Mouse (Mus musculus) neural tube, embryonic 12.5 days (tissue): ENCODE data around the gene Mief2. TPM values are rescaled to one million over a fixed set of nuclear protein-coding genes. Genes with fewer than 3 reads are reported as not detected.

Source experiments
- ATAC-seq: fragments of 200-750 bp; cut with Nextera tagmentation; 2 replicates; pipeline ENCODE4 v1.8.0; 2017; ENCODE audit warnings: low read depth, mild to moderate bottlenecking, moderate TSS enrichment, moderate library complexity; ENCODE audit not compliant: low FRiP score
- H3K27ac ChIP-seq: fragments of 300-500 bp; sonication (generic); 2 replicates; pipeline ENCODE4 v1.5.1; 2016
- H3K27me3 ChIP-seq: fragments of 300-500 bp; sonication (generic); replicated peaks from 2 replicates; pipeline ENCODE4 v1.6.1; 2016; ENCODE audit warnings: mild to moderate bottlenecking
- H3K36me3 ChIP-seq: fragments of 300-500 bp; sonication (generic); 2 replicates; pipeline ENCODE4 v1.6.1; 2016; ENCODE audit warnings: mild to moderate bottlenecking
- H3K4me1 ChIP-seq: fragments of 300-500 bp; sonication (generic); 2 replicates; pipeline ENCODE4 v1.6.1; 2016
- H3K4me2 ChIP-seq: fragments of 300-500 bp; sonication (generic); replicated peaks from 2 replicates; pipeline ENCODE4 v1.6.1; 2016; ENCODE audit warnings: mild to moderate bottlenecking
- H3K4me3 ChIP-seq: fragments of 300-500 bp; sonication (generic); 2 replicates; pipeline ENCODE4 v1.5.1; 2016
- H3K9ac ChIP-seq: fragments of 300-500 bp; sonication (generic); 2 replicates; pipeline ENCODE4 v1.6.1; 2016; ENCODE audit warnings: mild to moderate bottlenecking
- H3K9me3 ChIP-seq: fragments of 300-500 bp; sonication (generic); 2 replicates; pipeline ENCODE4 v1.6.1; 2016; ENCODE audit warnings: mild to moderate bottlenecking
- WGBS: fragments of 180-500 bp; shearing (Covaris S2); methylation state at CpG from one replicate; pipeline ENCODE4 v1.1.7; 2016; 5-methylcytosine and 5-hydroxymethylcytosine counted together
- polyA plus RNA-seq: library from polyadenylated mRNA; unstranded; fragments of >200 nt; fragmentation: Nextera tagmentation; extraction: Ambion mirVana; gene quantifications from 2 replicates; pipeline ENCODE4 v1.2.1, GENCODE M21; 2016

Mief2 gene
- polyA plus RNA-seq, 1 experiment from 2014 or later: 17.5 TPM

DNA sequence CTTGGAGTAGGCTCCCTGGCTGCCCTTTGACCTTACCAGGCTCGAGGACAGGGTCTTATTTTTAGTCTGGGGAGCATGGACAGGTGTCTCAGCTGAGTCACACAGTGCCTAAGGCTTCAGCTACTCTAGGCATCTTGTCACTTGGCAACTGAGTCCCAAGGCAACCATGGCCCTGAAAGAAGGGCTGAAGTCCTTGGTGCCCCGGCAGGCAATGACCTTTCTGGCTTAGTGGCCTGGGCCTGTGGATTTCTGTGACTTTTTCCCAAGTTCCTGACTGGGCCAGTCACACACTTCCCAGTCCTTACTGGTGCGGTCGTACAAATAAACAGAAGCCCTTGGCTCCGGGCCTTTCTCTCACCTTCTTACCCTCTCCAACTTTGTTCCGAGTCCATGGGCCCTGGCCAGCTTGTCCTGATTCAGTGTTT, 1.0 kb downstream of the Mief2 start:
- no peak overlapping the region for H3K27ac ChIP-seq
- no peaks in the 10 kb centered on the region for H3K27me3 ChIP-seq
- 83% methylated on average over 6 of the region's 6 CpGs for WGBS
- peak overlapping the region; percentile 81 for H3K4me2 ChIP-seq
- no peak for ATAC-seq
- 0 out of 2 replicates have a peak overlapping the region, but pooled peaks have one; percentile 91 for H3K4me3 ChIP-seq
- H3K9me3 ChIP-seq: no peaks in the 10 kb centered on the region
- no peak overlapping the region for H3K9ac ChIP-seq
- peaks cover 37% of the 10 kb centered on the region for H3K4me1 ChIP-seq
- H3K36me3 ChIP-seq: peaks cover 30% of the 10 kb centered on the region

DNA sequence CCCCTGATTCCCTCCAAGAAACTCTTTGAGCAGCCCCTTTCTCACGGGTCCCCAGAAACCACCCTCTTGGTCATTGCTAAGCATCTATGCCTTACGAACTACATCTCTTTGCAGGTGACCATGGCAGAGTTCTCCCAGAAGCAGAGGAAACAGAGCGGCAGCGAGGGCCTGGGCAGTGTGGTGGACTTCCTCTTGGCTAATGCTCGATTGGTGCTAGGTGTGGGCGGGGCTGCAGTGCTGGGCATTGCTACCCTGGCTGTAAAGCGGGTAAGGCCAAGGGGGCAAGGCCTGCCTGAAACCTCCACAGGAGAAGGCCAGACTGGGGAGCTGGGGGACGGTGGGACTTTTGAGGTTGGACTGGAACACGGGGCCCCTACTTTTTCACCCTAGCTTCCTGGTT, 2.0 kb downstream of the Mief2 start:
- no peaks in the 10 kb centered on the region for H3K27me3 ChIP-seq
- H3K4me3 ChIP-seq: no peak overlapping the region
- peaks cover 34% of the 10 kb centered on the region for H3K4me1 ChIP-seq
- no peak for ATAC-seq
- H3K36me3 ChIP-seq: peaks cover 25% of the 10 kb centered on the region
- no peak overlapping the region for H3K9ac ChIP-seq
- no peaks in the 10 kb centered on the region for H3K9me3 ChIP-seq
- no peak overlapping the region for H3K27ac ChIP-seq
- 85% methylated on average over 9 of the region's 9 CpGs for WGBS
- no peak overlapping the region for H3K4me2 ChIP-seq

DNA sequence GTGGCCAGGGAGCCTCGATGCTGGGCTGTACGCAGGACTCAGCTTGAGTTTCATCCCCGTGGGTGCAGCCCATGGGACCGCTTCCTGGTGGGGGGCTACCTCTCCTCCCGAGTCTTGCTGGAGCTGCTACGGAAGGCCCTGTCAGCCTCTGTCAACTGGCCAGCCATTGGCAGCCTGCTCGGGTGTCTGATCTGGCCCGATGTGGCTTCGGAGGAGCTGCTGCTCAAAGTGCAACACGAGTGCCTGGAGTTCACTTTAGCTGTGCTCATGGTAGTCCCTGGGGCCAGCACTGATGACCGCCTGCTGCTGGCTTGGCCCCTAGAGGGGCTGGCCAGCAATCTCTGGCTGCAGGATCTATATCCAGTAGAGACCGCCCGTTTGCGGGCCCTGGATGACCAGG, 3.1 kb downstream of the Mief2 start:
- Histone ChIP-seq H3K4me3 (no peak overlapping the region), H3K9ac (0 out of 2 replicates have a peak overlapping the region, but pooled peaks have one; percentile 21), H3K27me3 (no peaks in the 10 kb centered on the region), H3K9me3 (no peaks in the 10 kb centered on the region), H3K36me3 (peaks cover 25% of the 10 kb centered on the region), H3K27ac (no peak overlapping the region), H3K4me1 (peaks cover 26% of the 10 kb centered on the region), H3K4me2 (no peak overlapping the region)
- ATAC-seq: no peak
- 92% methylated on average over 14 of the region's 14 CpGs for WGBS

DNA sequence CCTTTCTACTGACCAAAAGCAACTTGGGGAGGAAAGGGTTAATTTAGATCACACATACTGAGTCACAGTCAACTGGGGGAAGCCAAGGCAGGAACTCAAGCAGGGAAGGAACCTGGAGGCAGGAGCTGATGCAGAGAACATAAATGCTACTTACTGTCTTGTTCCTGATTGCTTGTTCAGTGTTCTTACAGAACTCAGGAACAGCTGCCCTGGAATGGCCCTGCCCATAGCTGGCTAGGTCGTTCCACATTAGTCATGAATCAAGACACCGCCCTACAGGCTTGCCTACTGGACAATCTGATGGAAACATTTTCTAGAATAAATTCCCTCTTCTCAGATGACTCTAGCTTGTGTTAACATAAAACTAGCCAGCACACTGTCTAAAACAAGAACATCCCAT, 6.0 kb downstream of the Mief2 start:
- Histone ChIP-seq H3K9ac (no peak overlapping the region), H3K4me3 (no peak overlapping the region), H3K4me1 (peaks cover 6% of the 10 kb centered on the region; the same call in 1 of the 2 replicates), H3K27ac (no peak overlapping the region), H3K36me3 (peaks cover 32% of the 10 kb centered on the region), H3K4me2 (no peak overlapping the region), H3K9me3 (no peaks in the 10 kb centered on the region), H3K27me3 (no peaks in the 10 kb centered on the region)
- no peak for ATAC-seq
- 87% methylated on average over 2 of the region's 2 CpGs for WGBS

DNA sequence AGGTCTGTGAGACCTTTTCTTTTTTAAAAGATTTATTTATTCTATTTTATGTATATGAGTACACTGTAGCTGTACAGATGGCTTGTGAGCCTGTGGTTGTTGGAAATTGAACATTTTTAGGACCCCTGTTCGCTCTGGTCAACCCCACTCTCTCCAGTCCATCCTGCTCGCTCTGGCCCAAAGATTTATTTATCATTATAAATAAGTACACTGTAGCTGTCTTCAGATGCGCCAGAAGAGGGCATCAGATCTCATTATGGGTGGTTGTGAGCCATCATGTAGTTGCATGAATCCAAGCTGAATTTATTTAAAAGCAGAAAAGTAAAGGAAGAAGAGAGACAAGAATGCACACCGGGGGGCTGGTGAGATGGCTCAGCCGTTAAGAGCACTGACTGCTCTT, 7.0 kb downstream of the Mief2 start:
- Histone ChIP-seq H3K4me3 (no peak overlapping the region), H3K36me3 (peaks cover 41% of the 10 kb centered on the region), H3K4me1 (no peaks in the 10 kb centered on the region), H3K9me3 (no peaks in the 10 kb centered on the region), H3K4me2 (no peak overlapping the region), H3K9ac (no peak overlapping the region), H3K27ac (no peak overlapping the region), H3K27me3 (no peaks in the 10 kb centered on the region)
- no peak for ATAC-seq
- 82% methylated on average over 5 of the region's 5 CpGs for WGBS

DNA sequence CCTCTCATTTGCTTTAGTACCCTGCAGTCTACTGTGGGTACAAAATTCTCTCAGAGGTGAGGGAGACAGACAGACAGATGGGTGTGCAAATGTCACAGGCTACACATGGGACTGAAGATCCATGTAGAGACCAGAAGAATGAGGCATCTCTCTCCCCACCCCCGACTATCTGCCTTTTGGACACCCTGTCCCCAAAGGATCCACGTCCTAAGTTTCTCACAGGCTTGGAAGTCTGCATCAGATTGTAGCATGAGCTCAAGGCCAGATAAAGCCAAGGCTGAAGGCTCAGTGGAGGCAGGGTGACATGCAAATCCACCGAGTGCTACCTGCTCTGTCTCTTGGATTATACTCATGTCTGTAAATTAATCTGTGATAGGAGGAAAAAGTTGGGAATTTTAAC, 8.3 kb downstream of the Mief2 start:
- no peak overlapping the region for H3K4me2 ChIP-seq
- H3K9me3 ChIP-seq: no peaks in the 10 kb centered on the region
- no peak overlapping the region for H3K27ac ChIP-seq
- H3K36me3 ChIP-seq: peaks cover 31% of the 10 kb centered on the region
- H3K4me1 ChIP-seq: no peaks in the 10 kb centered on the region
- H3K27me3 ChIP-seq: no peaks in the 10 kb centered on the region
- no peak overlapping the region for H3K9ac ChIP-seq
- WGBS: 82% methylated on average over 3 of the region's 3 CpGs
- ATAC-seq: no peak
- no peak overlapping the region for H3K4me3 ChIP-seq

DNA sequence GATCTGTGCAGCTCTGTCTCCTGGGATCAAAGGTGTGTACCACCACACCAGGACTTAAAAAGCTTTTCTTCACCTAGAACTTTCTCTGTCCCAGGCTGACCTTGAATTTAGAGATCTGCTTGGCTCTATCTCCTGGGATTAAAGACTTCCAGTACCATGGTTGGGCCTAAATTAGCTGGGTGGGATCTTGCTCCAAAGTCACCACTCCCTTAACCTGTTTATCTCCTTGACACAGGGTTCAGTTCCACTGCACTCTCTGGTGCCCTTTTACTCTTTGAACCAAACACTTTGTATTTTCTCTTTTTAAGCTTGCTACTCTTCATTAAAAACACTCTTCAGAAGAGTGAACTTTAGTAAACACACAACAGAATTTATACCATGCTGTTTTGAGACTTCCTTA, 9.3 kb downstream of the Mief2 start:
- H3K4me2 ChIP-seq: no peak overlapping the region
- no peak overlapping the region for H3K9ac ChIP-seq
- no peaks in the 10 kb centered on the region for H3K27me3 ChIP-seq
- H3K36me3 ChIP-seq: peaks cover 34% of the 10 kb centered on the region
- ATAC-seq: no peak
- H3K4me3 ChIP-seq: no peak overlapping the region
- no peak overlapping the region for H3K27ac ChIP-seq
- no peaks in the 10 kb centered on the region for H3K4me1 ChIP-seq
- H3K9me3 ChIP-seq: no peaks in the 10 kb centered on the region

DNA sequence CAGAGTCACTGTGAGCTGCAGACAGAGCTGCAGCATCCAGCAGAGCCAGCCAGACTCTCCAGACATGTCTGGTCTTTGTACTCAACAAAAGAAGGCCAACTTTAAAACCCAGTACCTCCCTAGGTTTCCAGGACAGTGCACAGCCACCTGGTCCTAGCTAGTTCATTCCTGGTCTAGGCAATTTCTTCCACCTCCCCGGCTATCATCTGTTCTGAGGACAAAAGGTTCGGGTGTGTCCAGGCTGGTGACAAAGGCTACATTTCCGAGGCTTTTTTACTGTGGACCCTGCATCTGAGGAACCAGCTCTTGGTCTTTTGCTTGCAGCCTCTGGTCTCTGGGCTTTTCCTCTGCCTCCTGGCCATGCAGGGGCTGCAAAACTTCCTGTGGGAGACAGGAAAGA, 12.1 kb downstream of the Mief2 start:
- H3K27ac ChIP-seq: no peak overlapping the region
- no peak overlapping the region for H3K4me3 ChIP-seq
- H3K27me3 ChIP-seq: no peaks in the 10 kb centered on the region
- no peak overlapping the region for H3K9ac ChIP-seq
- no peak overlapping the region for H3K4me2 ChIP-seq
- H3K36me3 ChIP-seq: peaks cover 52% of the 10 kb centered on the region
- no peak for ATAC-seq
- no peaks in the 10 kb centered on the region for H3K9me3 ChIP-seq
- no peaks in the 10 kb centered on the region for H3K4me1 ChIP-seq
- 83% methylated on average over 3 of the region's 3 CpGs for WGBS

DNA sequence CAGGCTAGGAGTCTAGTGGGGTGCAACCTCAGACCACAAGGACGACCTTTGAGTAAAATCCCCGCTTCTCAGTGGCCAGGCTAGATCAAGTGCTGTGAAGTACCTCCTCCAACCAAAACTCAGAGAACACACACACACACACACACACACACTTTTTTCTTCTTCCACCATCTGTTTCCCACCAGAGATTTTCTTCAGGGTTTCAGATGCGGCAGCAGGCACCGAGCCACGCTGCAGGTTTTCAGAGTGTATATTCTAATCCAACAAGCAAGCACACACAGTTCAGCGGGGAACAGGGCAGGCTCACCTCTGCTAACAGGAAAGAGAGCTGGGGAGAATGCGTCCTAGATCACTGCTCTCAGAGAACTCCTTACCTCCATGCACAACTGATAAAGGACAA, 27.4 kb downstream of the Mief2 start:
- H3K27ac ChIP-seq: no peak overlapping the region
- H3K27me3 ChIP-seq: no peaks in the 10 kb centered on the region
- H3K9ac ChIP-seq: no peak overlapping the region
- no peak overlapping the region for H3K4me2 ChIP-seq
- no peaks in the 10 kb centered on the region for H3K9me3 ChIP-seq
- no peaks in the 10 kb centered on the region for H3K4me1 ChIP-seq
- peaks cover 69% of the 10 kb centered on the region for H3K36me3 ChIP-seq
- no peak for ATAC-seq
- H3K4me3 ChIP-seq: no peak overlapping the region
- WGBS: 95% methylated on average over 7 of the region's 7 CpGs

DNA sequence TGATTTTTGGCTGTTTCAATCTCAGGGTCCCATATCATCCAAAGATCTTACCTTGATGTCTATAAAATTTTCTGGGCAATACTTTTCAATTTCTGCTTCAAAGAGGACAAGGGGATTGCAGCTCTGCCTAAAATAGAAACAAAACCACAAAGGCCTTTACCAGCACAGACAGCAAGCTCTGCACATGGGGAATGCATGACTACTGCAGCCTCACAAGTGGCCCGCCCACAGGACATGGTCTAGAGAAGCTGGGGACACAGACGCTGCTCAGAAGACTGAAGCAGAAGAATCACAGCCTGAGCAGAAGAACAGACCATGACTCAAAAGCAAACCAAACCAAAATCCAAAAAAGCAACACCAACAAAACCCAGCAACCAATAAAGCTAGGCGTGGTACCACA, 33.5 kb downstream of the Mief2 start:
- Histone ChIP-seq H3K27me3 (no peaks in the 10 kb centered on the region), H3K27ac (no peak overlapping the region), H3K4me1 (no peaks in the 10 kb centered on the region), H3K4me2 (no peak overlapping the region), H3K9ac (no peak overlapping the region), H3K9me3 (no peaks in the 10 kb centered on the region), H3K36me3 (peaks cover 33% of the 10 kb centered on the region), H3K4me3 (no peak overlapping the region)
- WGBS: 93% methylated on average over 3 of the region's 3 CpGs
- ATAC-seq: no peak

DNA sequence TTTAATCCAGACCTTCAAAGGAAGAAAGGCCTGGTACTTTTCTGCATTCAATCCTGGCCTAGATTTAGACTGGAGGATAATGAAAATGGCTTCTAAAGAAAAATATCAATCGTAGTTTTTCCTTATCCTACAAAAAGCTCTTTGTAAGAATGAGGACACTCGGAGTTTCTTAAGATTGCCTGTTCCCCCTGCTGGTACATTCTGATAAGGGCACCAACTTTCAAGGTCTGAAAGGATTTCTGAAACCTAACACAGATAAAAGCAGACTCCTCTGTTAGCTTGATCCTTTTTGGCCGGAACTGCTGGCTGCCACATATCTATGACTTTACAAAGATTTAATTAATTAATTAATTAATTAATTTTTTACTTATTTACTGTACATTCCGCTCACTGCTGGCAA, 38.8 kb downstream of the Mief2 start:
- no peak for ATAC-seq
- H3K9ac ChIP-seq: no peak overlapping the region
- no peaks in the 10 kb centered on the region for H3K4me1 ChIP-seq
- WGBS: 91% methylated on average over 4 of the region's 4 CpGs
- no peaks in the 10 kb centered on the region for H3K27me3 ChIP-seq
- H3K4me2 ChIP-seq: no peak overlapping the region
- H3K27ac ChIP-seq: no peak overlapping the region
- no peaks in the 10 kb centered on the region for H3K9me3 ChIP-seq
- H3K36me3 ChIP-seq: 0 out of 2 replicates have a peak, but pooled peaks cover 2% of the 10 kb centered on the region
- H3K4me3 ChIP-seq: no peak overlapping the region

DNA sequence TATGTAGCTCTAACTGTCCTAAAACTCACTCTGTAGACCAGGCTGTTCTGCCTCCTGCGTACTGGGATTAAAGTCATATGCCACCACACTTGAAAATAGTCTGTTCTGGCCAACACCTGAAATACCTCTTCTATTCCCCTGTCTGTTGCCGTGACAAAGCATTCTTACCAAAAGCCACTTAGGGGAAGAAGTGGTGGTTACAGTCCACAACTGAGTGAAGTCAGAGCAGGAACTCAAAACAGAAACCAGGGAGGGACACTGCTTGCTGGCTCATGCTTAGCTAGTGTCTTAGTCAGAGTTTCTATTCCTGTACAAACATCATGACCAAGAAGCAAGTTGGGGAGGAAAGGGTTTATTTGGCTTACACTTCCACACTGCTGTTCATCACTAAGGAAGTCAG, 41.1 kb downstream of the Mief2 start:
- no peak overlapping the region for H3K4me3 ChIP-seq
- H3K9me3 ChIP-seq: no peaks in the 10 kb centered on the region
- H3K4me2 ChIP-seq: no peak overlapping the region
- no peaks in the 10 kb centered on the region for H3K4me1 ChIP-seq
- no peak overlapping the region for H3K27ac ChIP-seq
- no peaks in the 10 kb centered on the region for H3K36me3 ChIP-seq
- H3K27me3 ChIP-seq: no peaks in the 10 kb centered on the region
- no peak overlapping the region for H3K9ac ChIP-seq
- no peak for ATAC-seq
- WGBS: 85% methylated on average over 2 of the region's 2 CpGs

DNA sequence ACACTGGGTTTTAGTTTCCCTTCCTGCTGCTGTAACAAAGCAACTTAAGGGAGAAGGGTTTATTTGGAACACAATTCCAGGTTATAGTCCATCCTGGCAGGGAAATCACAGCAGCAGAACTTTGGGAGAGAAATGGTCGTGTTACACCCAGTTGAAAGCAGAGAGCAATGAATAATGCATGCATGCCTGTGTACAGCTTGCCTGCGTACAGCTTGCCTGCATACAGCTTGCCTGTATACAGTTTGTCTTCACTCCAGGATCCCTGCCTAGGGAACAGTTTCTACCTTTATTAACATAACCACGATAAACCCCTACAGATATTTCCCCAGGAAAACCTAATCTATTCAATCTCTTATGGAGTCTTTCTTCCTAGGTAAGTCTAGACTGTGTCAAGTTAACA, 42.6 kb downstream of the Mief2 start:
- 79% methylated on average over 3 of the region's 3 CpGs for WGBS
- Histone ChIP-seq H3K9me3 (no peaks in the 10 kb centered on the region), H3K36me3 (no peaks in the 10 kb centered on the region), H3K4me3 (no peak overlapping the region), H3K9ac (no peak overlapping the region), H3K4me2 (no peak overlapping the region), H3K27me3 (no peaks in the 10 kb centered on the region), H3K27ac (no peak overlapping the region), H3K4me1 (peaks cover 7% of the 10 kb centered on the region)
- no peak for ATAC-seq
